Mouse (Mus musculus): Measurements from ENCODE around the gene Creb3.
"Not testable (repeated sequence)": the region's sequence is repeated elsewhere in the genome, so short reads cannot be mapped to it uniquely, and the experiment has no call there.

Creb3 gene

GRCm38 (mm10) chr4:43583421-43583820 is 21.3 kb downstream of the Creb3 start:
- no peak for DNase-seq (ENCODE audit: low spot score)

GRCm38 (mm10) chr4:43584444-43585416 is 22.6 kb downstream of the Creb3 start, which contains the start of gene Msmp:
TSS of gene Msmp (minus strand) at chr4:43584494.
- DNase-seq (ENCODE audit: low spot score) = no peak

- DNase-seq (ENCODE audit: low spot score) = no peak
Measured at GRCm38 (mm10) chr4:43585682-43586081, 23.6 kb downstream of the Creb3 start.

GRCm38 (mm10) chr4:43586411-43586810 is 24.3 kb downstream of the Creb3 start:
- DNase-seq (ENCODE audit: low spot score) = peak; percentile 46

GRCm38 (mm10) chr4:43587681-43588080 is 25.5 kb downstream of the Creb3 start:
- no peak for DNase-seq (ENCODE audit: low spot score)

- no peak for DNase-seq (ENCODE audit: low spot score)
Measured at GRCm38 (mm10) chr4:43591543-43591942, 29.4 kb downstream of the Creb3 start.

- DNase-seq (ENCODE audit: low spot score) = no peak
Measured at GRCm38 (mm10) chr4:43591961-43592360, 29.8 kb downstream of the Creb3 start.

- no peak for DNase-seq (ENCODE audit: low spot score)
Measured at GRCm38 (mm10) chr4:43593453-43593852, 31.3 kb downstream of the Creb3 start.

- DNase-seq (ENCODE audit: low spot score) = not testable (repeated sequence)
Measured at GRCm38 (mm10) chr4:43596597-43596996, 34.5 kb downstream of the Creb3 start.

GRCm38 (mm10) chr4:43598200-43598599 is 36.1 kb downstream of the Creb3 start:
- no peak for DNase-seq (ENCODE audit: low spot score)

GRCm38 (mm10) chr4:43598650-43599380 is 36.7 kb downstream of the Creb3 start:
- no peak for DNase-seq (ENCODE audit: low spot score)

GRCm38 (mm10) chr4:43600195-43600934 is 38.2 kb downstream of the Creb3 start:
- DNase-seq (ENCODE audit: low spot score) = no peak

GRCm38 (mm10) chr4:43604099-43604498 is 42.0 kb downstream of the Creb3 start:
- DNase-seq (ENCODE audit: low spot score) = no peak

GRCm38 (mm10) chr4:43604751-43605685 is 42.9 kb downstream of the Creb3 start:
- no peak for DNase-seq (ENCODE audit: low spot score)

GRCm38 (mm10) chr4:43612534-43612933 is 50.4 kb downstream of the Creb3 start:
- DNase-seq (ENCODE audit: low spot score) = no peak

- DNase-seq (ENCODE audit: low spot score) = no peak
Measured at GRCm38 (mm10) chr4:43613060-43613730, 51.1 kb downstream of the Creb3 start.
